Mouse (Mus musculus) forebrain, embryonic 15.5 days (tissue): ENCODE results near the gene Galnt17. TPM values are rescaled to one million over a fixed set of nuclear protein-coding genes. Genes with fewer than 3 reads are reported as not detected.

Experiments
- ATAC-seq: fragments of 200-750 bp; cut with Nextera tagmentation; replicated peaks from 2 replicates; pipeline ENCODE4 v1.8.0; 2017; ENCODE audit warnings: mild to moderate bottlenecking, moderate TSS enrichment, moderate library complexity
- H3K27ac ChIP-seq: fragments of 300-500 bp; sonication (generic); replicated peaks from 2 replicates; pipeline ENCODE4 v1.5.1; 2015; ENCODE audit warnings: mild to moderate bottlenecking, inconsistent platforms
- H3K27me3 ChIP-seq: fragments of 300-500 bp; sonication (generic); 2 replicates; pipeline ENCODE4 v1.6.1; 2015; ENCODE audit warnings: inconsistent platforms
- H3K36me3 ChIP-seq: fragments of 300-500 bp; sonication (generic); 2 replicates; pipeline ENCODE4 v1.6.1; 2015; ENCODE audit warnings: mild to moderate bottlenecking, inconsistent platforms
- H3K4me1 ChIP-seq: fragments of 300-500 bp; sonication (generic); 2 replicates; pipeline ENCODE4 v1.6.1; 2015; ENCODE audit warnings: inconsistent platforms
- H3K4me2 ChIP-seq: fragments of 300-500 bp; sonication (generic); replicated peaks from 2 replicates; pipeline ENCODE4 v1.6.1; 2015; ENCODE audit warnings: mild to moderate bottlenecking, inconsistent platforms
- H3K4me3 ChIP-seq: fragments of 300-500 bp; sonication (generic); 2 replicates; pipeline ENCODE4 v1.5.1; 2015; ENCODE audit warnings: mild to moderate bottlenecking, inconsistent platforms
- H3K9ac ChIP-seq: fragments of 300-500 bp; sonication (generic); replicated peaks from 2 replicates; pipeline ENCODE4 v1.6.1; 2015; ENCODE audit warnings: mild to moderate bottlenecking, inconsistent platforms
- H3K9me3 ChIP-seq: fragments of 300-500 bp; sonication (generic); 2 replicates; pipeline ENCODE4 v1.6.1; 2016; ENCODE audit warnings: inconsistent platforms
- WGBS: fragments of 180-500 bp; shearing (Covaris S2); methylation state at CpG from one replicate; pipeline ENCODE4 v1.1.7; 2015; ENCODE audit warnings: mixed read lengths; 5-methylcytosine and 5-hydroxymethylcytosine counted together
- polyA plus RNA-seq: library from polyadenylated mRNA; unstranded; fragments of >200 nt; fragmentation: Nextera tagmentation; extraction: Ambion mirVana; gene quantifications from 2 replicates; pipeline ENCODE4 v1.2.1, GENCODE M21; 2015

Gene Galnt17
- polyA plus RNA-seq: 10.0 and 10.9 TPM in 2 replicates

DNA sequence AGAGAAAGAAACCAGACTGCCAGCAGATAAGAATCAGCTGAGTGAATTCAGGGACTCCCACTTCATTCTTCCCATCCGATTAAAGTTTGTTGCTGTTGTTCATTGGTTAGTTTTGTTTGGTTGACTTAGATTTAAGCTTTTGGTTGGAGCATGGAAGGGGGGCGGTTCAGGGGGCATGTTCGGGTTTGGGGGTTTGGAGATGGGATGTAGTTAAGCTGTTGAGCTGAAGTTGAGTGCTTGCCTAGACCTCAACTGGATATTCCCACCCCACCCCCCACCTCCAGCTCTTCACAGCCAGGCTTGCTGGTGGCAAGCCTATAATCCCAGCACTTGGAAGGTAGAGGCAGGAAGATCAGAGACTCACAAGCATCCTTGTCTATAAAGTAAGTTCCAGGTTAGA, at the start of gene Galnt17:
Gene Galnt17, minus strand, starts transcription at position 101 of the 400 bp plus-strand sequence.
- H3K9ac ChIP-seq: peak within 1 kb of the TSS; percentile 67
- peak within 1 kb of the TSS; percentile 66 for H3K4me3 ChIP-seq
- H3K27ac ChIP-seq: peak within 1 kb of the TSS; percentile 93
- no peaks in the 10 kb centered on the region for H3K36me3 ChIP-seq
- H3K9me3 ChIP-seq: no peaks in the 10 kb centered on the region
- no peaks in the 10 kb centered on the region for H3K27me3 ChIP-seq
- peaks cover 28% of the 10 kb centered on the region; the same call in 1 of the 2 replicates for H3K4me1 ChIP-seq
- no peak for ATAC-seq
- 40% methylated on average over 3 of the region's 3 CpGs for WGBS
- H3K4me2 ChIP-seq: peak within 1 kb of the TSS; percentile 87

DNA sequence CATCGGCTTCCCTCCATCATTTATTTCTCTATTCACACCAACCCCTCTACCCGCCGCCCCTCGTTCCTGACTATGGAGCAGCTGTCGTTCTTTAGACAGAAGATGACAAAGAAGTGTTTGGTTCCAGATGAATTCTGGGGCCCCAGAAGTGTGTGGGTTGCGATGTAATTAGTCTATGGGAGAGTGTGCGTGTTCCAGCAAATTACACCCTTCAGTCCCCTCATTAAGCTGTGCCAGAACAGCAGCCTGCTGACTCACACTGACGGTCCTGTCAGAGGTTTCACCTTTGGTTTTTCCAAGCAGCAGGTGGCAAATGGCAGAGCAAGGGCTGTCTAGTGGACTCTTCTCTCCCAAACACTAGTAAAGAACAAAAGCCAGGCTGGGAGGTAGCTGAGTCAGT, 26.2 kb upstream of the Galnt17 start:
- no peaks in the 10 kb centered on the region for H3K27me3 ChIP-seq
- no peak overlapping the region for H3K4me2 ChIP-seq
- H3K36me3 ChIP-seq: no peaks in the 10 kb centered on the region
- H3K27ac ChIP-seq: no peak overlapping the region
- no peaks in the 10 kb centered on the region for H3K9me3 ChIP-seq
- no peak overlapping the region for H3K4me3 ChIP-seq
- WGBS: 21% methylated on average over 8 of the region's 8 CpGs
- ATAC-seq: no peak
- H3K4me1 ChIP-seq: no peaks in the 10 kb centered on the region
- no peak overlapping the region for H3K9ac ChIP-seq

DNA sequence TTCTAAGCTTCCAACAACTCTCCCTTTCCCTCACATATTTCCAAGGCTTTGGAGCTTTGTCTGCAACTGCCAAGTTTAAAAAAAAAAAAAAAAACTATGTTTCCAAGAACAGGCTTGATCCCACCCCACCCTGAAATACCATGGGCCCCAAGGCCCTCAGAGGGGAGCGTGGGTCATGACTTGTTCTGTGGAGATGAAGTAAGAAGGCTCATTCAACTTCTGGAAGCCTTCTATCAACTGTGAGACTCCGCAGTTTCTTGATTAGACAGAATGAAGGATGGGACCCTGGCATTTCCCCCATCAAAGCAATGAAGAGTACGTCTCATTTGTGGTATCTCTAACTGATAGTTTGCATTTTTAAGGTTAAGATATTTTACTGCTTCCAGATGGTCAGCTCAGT, 13.0 kb upstream of the Galnt17 start:
- no peak overlapping the region for H3K4me3 ChIP-seq
- no peaks in the 10 kb centered on the region for H3K9me3 ChIP-seq
- 76% methylated on average over 3 of the region's 3 CpGs for WGBS
- H3K4me2 ChIP-seq: no peak overlapping the region
- H3K27me3 ChIP-seq: no peaks in the 10 kb centered on the region
- no peak overlapping the region for H3K27ac ChIP-seq
- H3K4me1 ChIP-seq: no peaks in the 10 kb centered on the region
- no peak for ATAC-seq
- H3K9ac ChIP-seq: no peak overlapping the region
- H3K36me3 ChIP-seq: no peaks in the 10 kb centered on the region

DNA sequence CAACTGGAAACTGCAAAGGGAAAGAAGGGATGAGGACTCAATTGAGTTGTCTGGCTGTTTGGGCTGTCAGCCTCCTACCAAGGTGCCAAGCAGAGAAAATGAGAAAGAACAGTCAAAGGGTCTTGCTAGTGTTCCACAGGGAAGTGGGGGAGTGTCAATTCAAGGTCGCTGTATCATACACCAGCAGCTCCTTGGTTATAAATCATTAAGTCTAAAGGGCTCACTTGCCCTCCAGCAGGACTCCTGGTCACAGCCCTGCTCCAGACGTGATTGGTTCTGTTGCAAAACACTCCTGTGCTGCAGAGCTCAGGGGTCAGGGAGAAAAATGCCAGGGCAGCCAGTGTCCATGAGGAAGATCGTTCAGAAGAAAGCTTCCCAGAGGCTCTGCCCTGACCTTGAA, 11.3 kb upstream of the Galnt17 start:
- no peak for ATAC-seq
- no peak overlapping the region for H3K27ac ChIP-seq

DNA sequence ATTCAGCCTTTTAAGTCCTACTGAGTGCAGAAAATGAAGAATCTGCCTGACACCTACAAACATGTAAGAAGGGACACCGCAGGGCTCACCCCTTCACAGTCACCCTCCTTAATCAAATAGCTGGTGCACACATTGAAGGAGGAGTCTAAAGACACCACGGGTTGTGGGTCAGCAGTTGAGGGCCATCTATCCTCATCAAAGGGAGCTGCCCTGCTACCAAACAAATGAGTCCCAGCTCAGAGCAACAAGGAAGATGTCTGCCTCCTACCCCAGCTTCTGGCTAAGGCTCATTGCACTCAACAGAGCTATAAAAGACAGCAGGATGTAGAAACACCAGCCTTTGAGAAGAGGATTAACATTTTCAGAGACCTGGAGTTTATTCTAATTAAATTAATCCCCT, 10.8 kb upstream of the Galnt17 start:
- WGBS: 52% methylated on average over 2 of the region's 2 CpGs
- Histone ChIP-seq H3K4me1 (no peaks in the 10 kb centered on the region), H3K9ac (no peak overlapping the region), H3K27me3 (no peaks in the 10 kb centered on the region), H3K4me2 (no peak overlapping the region), H3K9me3 (no peaks in the 10 kb centered on the region), H3K27ac (no peak overlapping the region), H3K4me3 (no peak overlapping the region), H3K36me3 (no peaks in the 10 kb centered on the region)
- ATAC-seq: no peak

More for the DNA sequence above, 11.3 kb upstream of the Galnt17 start:
- no peaks in the 10 kb centered on the region for H3K9me3 ChIP-seq
- H3K27me3 ChIP-seq: no peaks in the 10 kb centered on the region
- 64% methylated on average over 3 of the region's 3 CpGs for WGBS
- no peaks in the 10 kb centered on the region for H3K36me3 ChIP-seq
- H3K4me3 ChIP-seq: no peak overlapping the region
- no peak overlapping the region for H3K9ac ChIP-seq
- no peaks in the 10 kb centered on the region for H3K4me1 ChIP-seq
- no peak overlapping the region for H3K4me2 ChIP-seq

DNA sequence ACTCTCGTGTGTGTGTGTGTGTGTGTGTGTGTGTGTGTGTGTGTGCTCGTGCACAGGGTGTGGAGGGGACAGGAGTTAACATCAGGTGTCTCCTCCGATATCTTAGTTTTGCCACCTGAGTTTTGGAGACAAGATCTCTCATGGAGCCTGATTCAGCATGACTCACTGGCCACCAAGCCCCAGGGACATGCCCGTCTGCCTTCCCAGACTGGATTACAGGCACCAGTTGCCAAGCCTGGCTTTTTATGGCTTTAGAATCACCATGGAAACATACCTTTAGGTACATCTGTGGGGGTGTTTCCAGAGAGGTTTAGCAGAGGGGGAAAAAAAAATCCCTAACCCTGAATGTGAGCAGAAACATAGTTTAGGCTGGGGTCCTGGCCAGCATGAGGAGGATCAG, 6.7 kb upstream of the Galnt17 start:
- H3K27me3 ChIP-seq: no peaks in the 10 kb centered on the region
- no peaks in the 10 kb centered on the region for H3K9me3 ChIP-seq
- no peak overlapping the region for H3K4me2 ChIP-seq
- no peaks in the 10 kb centered on the region for H3K36me3 ChIP-seq
- H3K9ac ChIP-seq: no peak overlapping the region
- ATAC-seq: no peak
- 85% methylated on average over 4 of the region's 4 CpGs for WGBS
- no peak overlapping the region for H3K27ac ChIP-seq
- H3K4me1 ChIP-seq: no peaks in the 10 kb centered on the region
- H3K4me3 ChIP-seq: no peak overlapping the region

DNA sequence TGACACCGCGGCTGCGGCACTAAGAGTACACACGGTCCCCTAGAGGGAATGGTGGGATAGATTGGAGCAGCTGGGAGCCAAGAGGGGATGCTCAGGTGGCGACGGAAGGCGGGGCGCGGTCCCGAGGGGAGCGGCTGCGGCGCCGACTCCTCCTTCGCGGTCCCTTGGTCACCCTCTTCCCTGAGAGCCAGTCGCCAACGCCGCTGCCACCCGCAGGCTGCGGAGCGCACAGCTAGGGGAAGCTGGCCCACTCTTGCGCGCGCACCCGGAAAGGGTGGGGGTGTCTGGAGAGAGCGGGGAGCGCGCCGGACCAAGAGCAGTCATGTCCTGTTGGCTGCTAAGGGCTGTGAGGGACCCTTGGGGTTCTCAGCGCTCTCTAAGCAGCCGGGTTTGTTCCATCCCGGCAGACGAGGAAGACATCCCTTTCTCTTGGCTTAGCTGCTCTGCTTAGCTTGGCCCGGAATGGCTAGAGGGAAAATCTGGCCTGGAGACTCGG, 593 bp downstream of the Galnt17 start:
- WGBS: under 1% methylated on average over 36 of the region's 36 CpGs
- H3K4me1 ChIP-seq: peaks cover 28% of the 10 kb centered on the region; the same call in 1 of the 2 replicates
- peak overlapping the region; percentile 66 for H3K4me3 ChIP-seq
- peak overlapping the region; percentile 67 for H3K9ac ChIP-seq
- peak overlapping the region; percentile 87 for H3K4me2 ChIP-seq
- ATAC-seq: peak; percentile 91
- peak overlapping the region; percentile 93 for H3K27ac ChIP-seq
- no peaks in the 10 kb centered on the region for H3K27me3 ChIP-seq
- H3K36me3 ChIP-seq: no peaks in the 10 kb centered on the region
- no peaks in the 10 kb centered on the region for H3K9me3 ChIP-seq

DNA sequence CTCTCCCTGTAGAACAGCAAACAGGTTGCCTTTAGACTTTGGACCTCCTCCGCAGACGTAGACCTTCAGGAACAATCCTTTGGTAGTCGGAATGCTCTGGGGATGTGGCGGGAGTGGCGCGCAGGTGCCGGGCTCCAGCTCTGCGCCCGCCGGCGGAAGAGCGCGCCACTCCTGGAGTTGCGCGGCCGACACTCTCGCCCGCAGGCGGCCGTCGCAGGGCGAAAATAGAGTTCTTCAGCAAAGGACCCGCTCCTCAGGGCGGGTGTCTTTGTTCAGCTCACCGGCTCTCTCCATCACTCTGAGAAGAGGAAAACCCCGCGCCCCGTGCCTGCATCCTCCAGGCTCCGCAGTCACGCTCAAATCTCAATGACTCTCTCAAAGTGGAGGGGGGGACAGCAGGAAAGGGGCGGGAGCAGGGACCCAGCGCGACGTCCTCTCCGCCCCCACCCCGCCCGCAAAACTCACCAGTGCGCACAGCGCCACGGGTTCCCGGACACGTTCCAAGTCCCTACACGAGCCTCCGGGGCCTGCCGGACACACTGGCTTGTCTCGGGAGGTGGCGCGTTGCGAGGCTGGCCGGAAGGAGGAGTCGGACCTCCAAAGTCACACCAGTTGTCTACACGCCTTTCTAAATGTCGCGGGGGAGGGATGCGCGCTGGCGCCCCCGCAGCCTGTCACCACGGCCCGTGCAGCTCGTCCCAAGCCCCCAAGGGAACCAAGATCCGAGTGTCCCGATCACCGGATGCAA, 1.2 kb downstream of the Galnt17 start:
- 0% methylated on average over 64 of the region's 64 CpGs for WGBS
- Histone ChIP-seq H3K4me3 (peak overlapping the region; percentile 66), H3K4me2 (peak overlapping the region; percentile 87), H3K9ac (peak overlapping the region; percentile 67), H3K27ac (peak overlapping the region; percentile 93), H3K9me3 (no peaks in the 10 kb centered on the region), H3K27me3 (no peaks in the 10 kb centered on the region), H3K36me3 (no peaks in the 10 kb centered on the region), H3K4me1 (peaks cover 28% of the 10 kb centered on the region; the same call in 1 of the 2 replicates)
- ATAC-seq: peak; percentile 55

DNA sequence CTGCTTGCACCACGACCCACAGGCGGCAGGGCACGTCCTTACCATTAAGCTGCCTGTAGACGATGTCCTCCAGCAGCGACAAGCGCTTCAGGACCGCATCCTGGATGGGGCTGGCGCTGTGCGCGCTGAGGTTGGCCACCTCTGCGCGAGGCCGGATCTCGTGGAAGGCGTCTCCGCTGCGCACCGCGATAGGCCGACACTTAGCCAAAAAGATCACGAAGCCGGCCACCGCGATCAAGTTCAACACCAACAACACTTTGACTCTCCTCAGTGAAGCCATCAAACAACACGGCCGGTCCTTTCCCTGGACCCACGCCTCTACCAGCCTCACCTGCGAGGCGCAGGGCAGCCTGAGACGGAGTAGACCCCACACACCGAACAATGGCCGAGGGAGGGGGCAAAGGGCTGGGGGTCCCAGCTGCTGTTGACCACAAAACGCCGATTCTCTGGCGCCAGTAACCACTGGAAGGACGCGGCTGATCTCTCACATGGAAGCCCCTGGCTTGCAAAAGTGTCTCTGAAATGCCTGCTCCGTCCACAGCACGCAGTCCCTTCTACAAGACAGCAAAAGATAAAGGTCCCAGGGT, 1.9 kb downstream of the Galnt17 start:
- Histone ChIP-seq H3K4me1 (peaks cover 28% of the 10 kb centered on the region; the same call in 1 of the 2 replicates), H3K36me3 (no peaks in the 10 kb centered on the region), H3K9ac (peak overlapping the region; percentile 67), H3K4me3 (peak overlapping the region; percentile 66), H3K9me3 (no peaks in the 10 kb centered on the region), H3K27me3 (no peaks in the 10 kb centered on the region), H3K4me2 (peak overlapping the region; percentile 87), H3K27ac (peak overlapping the region; percentile 93)
- no peak for ATAC-seq
- under 1% methylated on average over 39 of the region's 39 CpGs for WGBS

DNA sequence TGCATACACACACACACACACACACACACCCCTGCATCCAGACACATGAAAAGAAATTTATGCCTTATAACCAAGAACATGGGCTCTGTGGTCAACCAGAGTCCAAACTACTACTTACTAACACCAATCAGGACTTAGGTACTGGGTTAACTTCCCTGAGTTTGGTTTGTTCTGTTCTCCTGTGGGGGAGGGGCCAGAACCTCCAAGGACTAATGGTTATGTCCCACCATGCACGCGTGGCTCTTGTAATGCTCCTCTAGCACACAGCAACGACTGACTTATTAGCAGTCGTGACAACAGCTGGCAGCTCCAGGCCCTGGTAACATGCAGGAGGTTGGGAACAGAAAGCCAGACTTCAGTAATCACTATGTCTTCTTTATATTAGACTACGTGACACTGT, 3.1 kb downstream of the Galnt17 start:
- Histone ChIP-seq H3K27me3 (no peaks in the 10 kb centered on the region), H3K4me1 (peaks cover 28% of the 10 kb centered on the region; the same call in 1 of the 2 replicates), H3K4me3 (peak overlapping the region; percentile 66), H3K36me3 (no peaks in the 10 kb centered on the region), H3K9me3 (no peaks in the 10 kb centered on the region), H3K27ac (no peak overlapping the region), H3K4me2 (peak overlapping the region; percentile 87), H3K9ac (no peak overlapping the region)
- WGBS: 53% methylated on average over 5 of the region's 5 CpGs
- ATAC-seq: no peak

DNA sequence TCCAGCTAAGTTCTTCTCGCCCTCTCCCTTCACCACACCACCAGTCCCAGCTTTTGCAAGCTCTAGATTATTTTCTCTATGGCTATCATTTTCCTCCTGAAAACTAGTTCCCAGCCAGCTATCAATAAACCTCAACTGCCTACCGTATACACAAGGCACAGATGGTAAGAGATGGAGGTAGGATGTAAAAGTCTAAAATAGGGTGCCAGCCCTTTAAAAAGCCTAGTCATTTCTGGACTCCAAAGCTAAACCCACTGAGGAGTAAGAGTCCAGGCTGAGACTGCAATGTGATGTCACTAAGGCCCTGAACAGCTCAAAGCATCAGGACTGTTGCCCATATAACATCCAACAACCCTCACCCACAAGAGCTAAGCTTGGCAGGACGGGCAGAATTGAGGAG, 6.8 kb downstream of the Galnt17 start:
- H3K27ac ChIP-seq: no peak overlapping the region

DNA sequence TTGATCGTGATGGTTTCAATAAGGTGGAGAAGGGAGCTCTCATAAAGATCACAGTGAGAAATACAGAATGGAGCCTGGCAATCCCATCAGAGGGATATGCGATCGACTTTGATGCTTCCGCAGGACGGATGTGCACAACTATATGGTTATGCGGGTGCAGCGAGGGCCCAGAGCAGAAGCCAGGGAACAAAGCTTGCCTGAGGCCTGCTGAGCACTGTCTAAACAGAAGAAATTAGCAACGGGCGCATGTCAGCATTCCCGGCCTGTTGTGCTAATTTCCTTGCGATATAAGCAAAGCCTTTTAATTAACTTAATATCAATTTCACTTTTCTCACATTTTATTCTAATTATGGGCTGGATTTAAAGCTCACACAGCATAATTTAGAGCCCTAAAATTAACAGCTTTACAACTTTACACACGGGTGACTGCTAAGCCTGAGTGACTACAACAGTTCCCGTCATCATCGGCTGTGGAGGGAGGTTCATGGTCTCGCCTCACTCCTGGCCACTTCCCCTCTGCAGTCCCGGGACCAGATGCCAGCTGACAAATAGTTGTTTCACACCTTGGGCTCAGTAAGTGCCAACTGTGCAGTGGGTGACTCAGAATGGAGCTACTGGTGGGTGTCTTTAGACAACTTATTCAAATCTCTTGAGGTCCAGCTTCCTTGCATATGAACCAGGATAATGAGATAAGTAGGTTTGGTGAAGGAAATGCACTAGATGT, 14.4 kb downstream of the Galnt17 start:
- no peaks in the 10 kb centered on the region for H3K9me3 ChIP-seq
- 58% methylated on average over 16 of the region's 16 CpGs for WGBS
- 0 out of 2 replicates have a peak overlapping the region, but pooled peaks have one; percentile 22 for H3K27ac ChIP-seq
- no peaks in the 10 kb centered on the region for H3K36me3 ChIP-seq
- H3K4me2 ChIP-seq: no peak overlapping the region
- no peaks in the 10 kb centered on the region for H3K27me3 ChIP-seq
- H3K4me3 ChIP-seq: no peak overlapping the region
- ATAC-seq: peak; percentile 61; the same call in 1 of the 2 replicates
- no peak overlapping the region for H3K9ac ChIP-seq
- peaks cover 4% of the 10 kb centered on the region for H3K4me1 ChIP-seq

More for the DNA sequence above, 6.8 kb downstream of the Galnt17 start:
- peaks cover 25% of the 10 kb centered on the region; the same call in 1 of the 2 replicates for H3K4me1 ChIP-seq
- no peak overlapping the region for H3K9ac ChIP-seq
- ATAC-seq: no peak
- no peak overlapping the region for H3K4me3 ChIP-seq
- no peaks in the 10 kb centered on the region for H3K27me3 ChIP-seq
- WGBS: 89% methylated on average over 3 of the region's 3 CpGs
- no peak overlapping the region for H3K4me2 ChIP-seq
- H3K36me3 ChIP-seq: no peaks in the 10 kb centered on the region
- no peaks in the 10 kb centered on the region for H3K9me3 ChIP-seq
